Mouse (Mus musculus): ENCODE measurements around the gene Gm21887.
"Not testable (repeated sequence)": the region's sequence is repeated elsewhere in the genome, so short reads cannot be mapped to it uniquely, and the experiment has no call there.

DNA sequence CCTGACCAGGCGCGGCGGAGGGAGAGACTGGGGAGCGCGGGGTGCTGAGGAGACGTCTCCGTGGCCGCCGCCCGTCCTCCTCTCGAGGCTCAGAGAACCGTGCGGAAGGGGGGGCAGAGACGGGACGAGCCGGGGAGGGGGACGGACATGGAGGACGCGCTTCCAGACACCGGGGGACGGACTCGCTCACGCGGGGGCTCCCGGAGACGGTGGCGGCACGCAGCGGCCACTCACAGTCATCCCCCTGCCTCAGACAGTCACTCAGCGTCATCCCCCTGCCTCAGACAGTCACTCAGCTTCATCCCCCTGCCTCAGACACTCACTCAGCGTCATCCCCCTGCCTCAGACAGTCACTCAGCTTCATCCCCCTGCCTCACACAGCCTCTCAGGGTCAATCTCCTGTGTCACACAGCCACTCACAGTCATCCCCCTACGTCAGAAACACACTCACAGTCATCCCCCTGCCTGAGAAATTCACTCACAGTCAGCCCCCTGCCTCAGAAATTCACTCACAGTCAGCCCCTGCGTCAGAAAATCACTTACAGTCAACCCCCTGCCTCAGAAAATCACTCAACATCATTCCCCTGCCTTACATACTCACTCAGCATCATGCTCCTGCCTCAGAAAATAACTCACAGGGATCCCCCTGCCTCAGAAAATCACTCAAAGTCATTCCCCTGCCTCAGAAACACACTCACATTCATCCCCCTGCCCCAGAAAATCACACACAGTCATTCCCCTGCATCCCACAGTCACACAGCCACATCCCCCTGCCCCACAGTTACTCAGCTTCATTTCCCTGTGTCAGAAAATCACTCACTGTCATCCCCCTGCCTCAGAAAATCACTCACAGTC lies 15.2 kb upstream of the Gm21887 start:
- TF ChIP-seq CTCF (IDR thresholded peaks at IDR 0.05; ENCODE audit: extremely low read depth, insufficient read length, insufficient replicate concordance, low read depth, low read length); POLR2A (IDR thresholded peaks at IDR 0.05; ENCODE audit: low read depth, low read length): not testable (repeated sequence)
